Mouse (Mus musculus) duodenum, adult 2 months (tissue): ENCODE results near the gene Dcaf12l1. TPM values are rescaled to one million over a fixed set of nuclear protein-coding genes. Genes with fewer than 3 reads are reported as not detected.

Experiments
- polyA plus RNA-seq: library from polyadenylated mRNA; depleted of rRNA; stranded (reverse); fragments of >200 nt; gene quantifications from 2 replicates; pipeline ENCODE4 v1.2.3, GENCODE M21; 2012; ENCODE audit warnings: low replicate concordance; rRNA removed

Dcaf12l1 gene
- polyA plus RNA-seq: 0.20 and 0.61 TPM in 2 replicates

DNA sequence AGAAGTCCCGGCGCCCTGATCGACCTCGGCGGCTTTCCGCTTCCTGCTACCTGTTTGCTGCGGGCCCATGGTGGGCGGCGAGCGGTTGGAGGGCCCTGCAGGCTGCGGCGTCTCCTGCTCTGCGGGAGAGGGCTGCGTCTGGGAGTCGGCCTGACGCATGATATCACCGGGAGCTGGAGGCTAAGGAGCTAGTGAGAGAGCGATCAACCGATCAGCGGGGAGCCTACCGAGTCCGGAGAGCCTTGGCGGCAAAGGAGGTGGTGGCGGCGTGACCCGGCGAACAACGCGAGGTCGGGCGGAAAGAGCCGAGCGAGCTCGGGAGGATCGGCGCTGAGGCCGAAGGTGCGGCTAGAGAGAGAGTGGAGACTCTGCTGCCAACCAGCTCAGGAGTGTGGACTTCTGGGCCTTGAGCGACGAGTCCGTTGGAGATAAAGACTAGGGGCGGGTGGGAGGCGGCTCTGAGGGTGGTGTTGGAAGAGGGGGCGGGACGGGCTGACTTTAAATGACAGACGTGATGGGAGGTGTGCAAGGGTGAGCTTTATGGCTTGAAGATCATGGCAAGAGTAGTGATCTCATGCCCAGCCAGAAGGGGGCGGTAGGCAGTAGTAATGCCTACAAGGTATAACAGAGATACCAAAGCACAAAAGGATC, at the start of gene Dcaf12l1:
Gene Dcaf12l1 (minus strand): TSS at position 437 of the 651 bp plus-strand sequence.

